20 mouse cellular contexts compared by ENCODE assay signal in genomic region chr16:6919681-6920080, GRCm38 (mm10).
DNase-seq lines count a peak whose midpoint lies in the region.
"Had no signal": no experiment of that assay in that cellular context is flagged by ENCODE, and none has a peak within 500 bp of the region (broad histone marks: within the 10 kb centered on the region; RNA-seq: fewer than 3 reads in every experiment).

No protein-coding gene starts in this region.

- H3K27me3 ChIP-seq in embryonic facial prominence, embryonic 10.5 days (replicated peaks; ENCODE audit: low read depth, poor library complexity, severe bottlenecking) = no peaks in the 10 kb centered on the region
- H3K27me3 ChIP-seq: embryonic facial prominence, embryonic 12.5 days; embryonic facial prominence, embryonic 15.5 days; hindbrain, embryonic 13.5 days; intestine, embryonic 15.5 days had no signal

- H3K4me3 ChIP-seq in embryonic facial prominence, embryonic 10.5 days = no peak overlapping the region
- H3K4me3 ChIP-seq: embryonic facial prominence, embryonic 12.5 days; embryonic facial prominence, embryonic 15.5 days; hindbrain, embryonic 10.5 days; hindbrain, embryonic 13.5 days; intestine, embryonic 15.5 days had no signal

- H3K36me3 ChIP-seq in embryonic facial prominence, embryonic 10.5 days (replicated peaks) = no peaks in the 10 kb centered on the region
- H3K36me3 ChIP-seq: embryonic facial prominence, embryonic 12.5 days; embryonic facial prominence, embryonic 15.5 days; hindbrain, embryonic 10.5 days; hindbrain, embryonic 13.5 days; intestine, embryonic 15.5 days had no signal

- intact Hi-C loops in heart, postnatal 36 days (cut with DNase I) = no loop called here

- H3K4me1 ChIP-seq in embryonic facial prominence, embryonic 10.5 days = peaks cover 18% of the 10 kb centered on the region
- H3K4me1 ChIP-seq: embryonic facial prominence, embryonic 12.5 days; embryonic facial prominence, embryonic 15.5 days; intestine, embryonic 15.5 days had no signal

- no peak overlapping the region for H3K27ac ChIP-seq in embryonic facial prominence, embryonic 10.5 days (replicated peaks)
- H3K27ac ChIP-seq: embryonic facial prominence, embryonic 12.5 days; embryonic facial prominence, embryonic 15.5 days; hindbrain, embryonic 10.5 days; hindbrain, embryonic 13.5 days; intestine, embryonic 15.5 days had no signal

- DNase-seq in heart, adult 11 months = peak; percentile 51
- DNase-seq in heart, postnatal 36 days = no peak
- DNase-seq in embryo, embryonic 11.5 days (ENCODE audit: low read depth, low spot score) = peak; percentile 34
- DNase-seq in embryonic facial prominence, embryonic 10.5 days (ENCODE audit: low spot score) = peak; percentile 9
- no peak for DNase-seq in spleen, adult 12 weeks (ENCODE audit: low spot score)
- DNase-seq in kidney, postnatal 25 days = no peak
- DNase-seq: adrenal gland, adult 2 months; adrenal gland, postnatal 14 days; cerebellum, adult 11 months; cerebellum, adult 2 months; cerebellum, adult 9-11 months; cerebellum, postnatal 25 days; forebrain, postnatal 0 days; gastrocnemius, postnatal 10 days; gastrocnemius, postnatal 36 days had no signal

- no peaks in the 10 kb centered on the region for H3K9me3 ChIP-seq in embryonic facial prominence, embryonic 10.5 days
- H3K9me3 ChIP-seq: embryonic facial prominence, embryonic 12.5 days; embryonic facial prominence, embryonic 15.5 days; hindbrain, embryonic 10.5 days; hindbrain, embryonic 13.5 days; intestine, embryonic 15.5 days had no signal

- 34% methylated on average over 5 of the region's 5 CpGs for WGBS in embryonic facial prominence, embryonic 10.5 days

Comparison
In these comparisons a context has a peak if more than half of its experiments do, and no peak if none do; other contexts are left out.
1. DNase-seq: peak in heart, adult 11 months (single experiment), embryo, embryonic 11.5 days (single experiment) and embryonic facial prominence, embryonic 10.5 days (single experiment); none in heart, postnatal 36 days (0 of 2), spleen, adult 12 weeks (single experiment) and kidney, postnatal 25 days (0 of 2).